In the genomic region with DNA sequence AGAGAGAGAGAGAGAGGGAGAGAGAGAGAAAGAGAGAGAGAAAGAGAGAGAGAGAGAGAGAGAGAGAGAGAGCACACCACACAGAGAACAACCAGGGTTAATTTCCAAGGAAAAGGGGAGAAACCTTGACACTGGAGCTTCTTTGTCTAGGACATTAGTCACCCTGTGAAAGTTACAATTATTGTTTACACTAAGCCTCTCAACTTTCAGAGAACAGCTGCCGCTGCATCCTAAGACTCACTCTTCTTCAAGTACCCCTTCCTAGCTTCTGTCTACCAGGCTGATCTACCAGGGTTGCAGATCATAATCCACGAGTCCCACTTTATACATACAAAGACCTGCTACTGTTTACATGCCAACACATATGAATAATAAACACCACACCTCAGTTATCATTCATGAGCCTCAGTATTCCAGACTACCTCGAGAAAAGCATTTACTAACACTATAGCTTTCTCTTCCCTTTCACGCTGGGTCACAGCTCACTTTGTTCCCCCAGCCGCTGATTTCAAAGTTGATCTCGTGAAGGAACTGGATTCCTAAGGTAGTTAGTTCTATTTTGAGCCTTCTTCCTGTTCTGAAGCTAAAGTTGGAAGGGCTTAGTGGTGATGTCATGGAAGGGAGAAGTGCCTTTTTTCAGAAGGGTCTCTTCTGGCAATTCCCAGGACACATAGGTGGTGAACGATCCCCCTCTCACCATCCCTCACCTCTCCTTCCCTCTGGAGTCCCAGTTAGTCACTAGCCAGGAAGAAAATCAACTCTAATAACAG, we compare ENCODE assay signal across 8 mouse cellular contexts.
A peak's percentile ranks its signal among the peaks of the same experiment; 100 is the strongest.
DNase-seq lines count a peak whose midpoint lies in the region; ATAC-seq lines count a peak whose summit lies in the region.

No protein-coding gene starts in this region.

- WGBS in hindbrain, embryonic 11.5 days = 50% methylated on average over 7 of the region's 7 CpGs
- 32% methylated on average over 7 of the region's 7 CpGs for WGBS in midbrain, embryonic 13.5 days

- ATAC-seq in hindbrain, embryonic 11.5 days (ENCODE audit: low FRiP score) = no peak
- no peak for ATAC-seq in midbrain, embryonic 13.5 days

- peak overlapping the region; percentile 93 for H3K27ac ChIP-seq in brown adipose tissue, adult 24 weeks (replicated peaks; ENCODE audit: low read depth, low read length)
- H3K27ac ChIP-seq in hindbrain, embryonic 11.5 days (ENCODE audit: low read depth, low read length) = no peak overlapping the region
- H3K27ac ChIP-seq in midbrain, embryonic 13.5 days = 0 out of 2 replicates have a peak overlapping the region, but pooled peaks have one; percentile 2

- no peaks in the 10 kb centered on the region for H3K9me3 ChIP-seq in hindbrain, embryonic 11.5 days (ENCODE audit: control insufficient read depth, low read length)
- no peaks in the 10 kb centered on the region for H3K9me3 ChIP-seq in midbrain, embryonic 13.5 days

- no peaks in the 10 kb centered on the region for H3K36me3 ChIP-seq in hindbrain, embryonic 11.5 days (ENCODE audit: control insufficient read depth, insufficient read depth, low read length)
- H3K36me3 ChIP-seq in midbrain, embryonic 13.5 days = peaks cover 6% of the 10 kb centered on the region; the same call in 1 of the 2 replicates

- H3K9ac ChIP-seq in hindbrain, embryonic 11.5 days (ENCODE audit: low read depth, low read length) = no peak overlapping the region
- peak overlapping the region; percentile 94 for H3K9ac ChIP-seq in midbrain, embryonic 13.5 days (replicated peaks)

- H3K4me2 ChIP-seq in hindbrain, embryonic 11.5 days (replicated peaks; ENCODE audit: low read depth, low read length) = peak overlapping the region; percentile 89
- H3K4me2 ChIP-seq in midbrain, embryonic 13.5 days (replicated peaks) = peak overlapping the region; percentile 82

- H3K4me1 ChIP-seq in brown adipose tissue, adult 24 weeks (ENCODE audit: control insufficient read depth, insufficient read depth, insufficient read length, low read length) = peaks cover 3% of the 10 kb centered on the region
- H3K4me1 ChIP-seq in hindbrain, embryonic 11.5 days (replicated peaks; ENCODE audit: control insufficient read depth, insufficient read depth, low read length) = peaks cover 6% of the 10 kb centered on the region
- H3K4me1 ChIP-seq in midbrain, embryonic 13.5 days (replicated peaks) = peaks cover 41% of the 10 kb centered on the region

- peak overlapping the region; percentile 87 for H3K4me3 ChIP-seq in brown adipose tissue, adult 24 weeks (ENCODE audit: insufficient read depth, low read depth, low read length)
- H3K4me3 ChIP-seq in hindbrain, embryonic 11.5 days (ENCODE audit: low read depth, low read length) = peak overlapping the region; percentile 84
- peak overlapping the region; percentile 90 for H3K4me3 ChIP-seq in midbrain, embryonic 13.5 days (replicated peaks)

- DNase-seq in adrenal gland, adult 2 months = peak; percentile 36
- no peak for DNase-seq in adrenal gland, postnatal 4 days (ENCODE audit: low spot score in 2 of 2)
- no peak for DNase-seq in hindbrain, embryonic 11.5 days (ENCODE audit: low spot score)
- no peak for DNase-seq in thymus, postnatal 36 days
- no peak for DNase-seq in cerebellum, adult 11 months
- no peak for DNase-seq in urinary bladder, postnatal 10 days (ENCODE audit: low spot score)

- H3K27me3 ChIP-seq in hindbrain, embryonic 11.5 days (ENCODE audit: control insufficient read depth, insufficient read depth, low read length) = no peaks in the 10 kb centered on the region
- H3K27me3 ChIP-seq in midbrain, embryonic 13.5 days = no peaks in the 10 kb centered on the region
